Mouse (Mus musculus) embryo, embryonic 10.5 days (tissue): Measurements from ENCODE around the gene AW011738.
A peak's percentile ranks its signal among the peaks of the same experiment; 100 is the strongest.

Source experiments
- DNase-seq: peaks from one replicate; pipeline ENCODE4 v3.0.0-alpha.2; 2015; ENCODE audit warnings: low spot score

The AW011738 gene

GRCm38 (mm10) chr4:156203001-156203412 is at the start of gene AW011738:
Gene AW011738 (plus strand): TSS chr4:156203304.
- DNase-seq = peak; percentile 85

- DNase-seq = no peak
These were observed 48.3 kb upstream of the AW011738 start for GRCm38 (mm10) chr4:156154771-156155170.

- DNase-seq = no peak
These were observed 36.6 kb upstream of the AW011738 start for GRCm38 (mm10) chr4:156166477-156166876.

GRCm38 (mm10) chr4:156168611-156169010 is 34.5 kb upstream of the AW011738 start:
- DNase-seq = no peak

- DNase-seq = no peak
These were observed 34.0 kb upstream of the AW011738 start for GRCm38 (mm10) chr4:156169129-156169528.

- DNase-seq = no peak
These were observed 31.3 kb upstream of the AW011738 start for GRCm38 (mm10) chr4:156171828-156172227.

GRCm38 (mm10) chr4:156177630-156178029 is 25.5 kb upstream of the AW011738 start:
- no peak for DNase-seq

GRCm38 (mm10) chr4:156183747-156184146 is 19.4 kb upstream of the AW011738 start:
- DNase-seq = no peak

GRCm38 (mm10) chr4:156184291-156184954 is 18.7 kb upstream of the AW011738 start:
- DNase-seq = no peak

- no peak for DNase-seq
These were observed 17.6 kb upstream of the AW011738 start for GRCm38 (mm10) chr4:156185456-156185949.

GRCm38 (mm10) chr4:156185950-156186850 is 16.9 kb upstream of the AW011738 start:
- peak; percentile 72 for DNase-seq

GRCm38 (mm10) chr4:156188162-156188810 is 14.8 kb upstream of the AW011738 start:
- no peak for DNase-seq

GRCm38 (mm10) chr4:156188811-156189323 is 14.2 kb upstream of the AW011738 start:
- DNase-seq = peak; percentile 77

GRCm38 (mm10) chr4:156192421-156193199 is 10.5 kb upstream of the AW011738 start:
- no peak for DNase-seq

GRCm38 (mm10) chr4:156193200-156193590 is 9.9 kb upstream of the AW011738 start:
- DNase-seq = no peak

GRCm38 (mm10) chr4:156193906-156194305 is 9.2 kb upstream of the AW011738 start:
- no peak for DNase-seq

GRCm38 (mm10) chr4:156194346-156194745 is 8.8 kb upstream of the AW011738 start:
- peak; percentile 60 for DNase-seq

GRCm38 (mm10) chr4:156195927-156196870 is 6.9 kb upstream of the AW011738 start:
- peak; percentile 47 for DNase-seq

GRCm38 (mm10) chr4:156197131-156197828 is 5.8 kb upstream of the AW011738 start, which contains the start of gene Agrn:
Gene Agrn (minus strand): TSS chr4:156197488.
- no peak for DNase-seq

GRCm38 (mm10) chr4:156197829-156198205 is 5.3 kb upstream of the AW011738 start:
- DNase-seq = peak; percentile 96
